Mouse (Mus musculus) heart, adult 2 months (tissue): ENCODE measurements at regions not wholly inside any gene's neighbourhood (a gene's known extent, or its start where the extent isn't known, plus 50 kb on each side); places are given as distances from the start of the nearest gene placed in this dataset.

Source experiments
- DNase-seq, 2 experiments: peaks; one replicate each; pipeline ENCODE4 v3.0.0; 2021
- H3K27ac ChIP-seq: fragments of 200-600 bp; 2 replicates; pipeline ENCODE4 v1.8.1; 2022
- H3K27me3 ChIP-seq: fragments of 200-500 bp; 2 replicates; pipeline ENCODE4 v1.6.1; 2012; ENCODE audit warnings: mild to moderate bottlenecking, low read length, inconsistent platforms, mixed read lengths; ENCODE audit not compliant: control insufficient read depth, insufficient read depth
- H3K36me3 ChIP-seq: fragments of 200-500 bp; 2 replicates; pipeline ENCODE4 v1.6.1; 2012; ENCODE audit warnings: low read length, inconsistent platforms; ENCODE audit not compliant: control insufficient read depth, insufficient read depth
- H3K4me1 ChIP-seq: fragments of 200-500 bp; 2 replicates; pipeline ENCODE4 v1.6.1; 2011; ENCODE audit warnings: low read length; ENCODE audit not compliant: control insufficient read depth, insufficient read depth
- H3K4me3 ChIP-seq: fragments of 200-600 bp; 2 replicates; pipeline ENCODE4 v1.8.1; 2022
- H3K79me2 ChIP-seq: fragments of 200-500 bp; replicated peaks from 2 replicates; pipeline ENCODE4 v1.6.1; 2012; ENCODE audit warnings: mild to moderate bottlenecking, inconsistent platforms, low read length, moderate library complexity, mixed read lengths; ENCODE audit not compliant: control insufficient read depth, insufficient read depth
- H3K9ac ChIP-seq: fragments of 200-500 bp; 2 replicates; pipeline ENCODE4 v1.6.1; 2012; ENCODE audit warnings: low read depth, mild to moderate bottlenecking, control low read depth, inconsistent platforms, low read length, mixed read lengths
- CTCF ChIP-seq: fragments of 200-600 bp; IDR thresholded peaks from 2 replicates; pipeline ENCODE4 v1.8.1; 2022; ENCODE audit warnings: antibody characterized with exemption, mild to moderate bottlenecking, moderate library complexity
- EP300 ChIP-seq: fragments of 200-500 bp; IDR thresholded peaks from 2 replicates; pipeline ENCODE4 v1.6.1; 2011; ENCODE audit warnings: low read depth, low read length, control low read depth; ENCODE audit not compliant: insufficient read depth
- POLR2A ChIP-seq: fragments of 200-500 bp; IDR thresholded peaks from 2 replicates; pipeline ENCODE4 v1.6.1; 2011; ENCODE audit warnings: mild to moderate bottlenecking, low read depth, low read length, control low read depth; ENCODE audit not compliant: insufficient read depth
- WGBS: fragments of 180-500 bp; shearing (Covaris S2); methylation state at CpG from one replicate; pipeline ENCODE4 v1.1.7; 2018; 5-methylcytosine and 5-hydroxymethylcytosine counted together
- intact Hi-C: fragments of 180-260 bp; cut with DNase I; formaldehyde crosslinking; loops from one replicate; pipeline ENCODE4 v1.15.1; 2025

GRCm38 (mm10) chr5:69663961-69664360 lies 71.8 kb upstream of the Gnpda2 start:
- no peak for TF ChIP-seq POLR2A
- TF ChIP-seq CTCF: no peak
- TF ChIP-seq EP300: no peak
- intact Hi-C loops: no loop called here
- DNase-seq: peak; percentile 17 to 28

More at GRCm38 (mm10) chr5:69663961-69664360, 71.8 kb upstream of the Gnpda2 start:
- WGBS: 30% methylated on average over 3 of the region's 3 CpGs
- no peaks in the 10 kb centered on the region for H3K36me3 ChIP-seq
- H3K4me1 ChIP-seq: no peaks in the 10 kb centered on the region
- H3K4me3 ChIP-seq: no peak overlapping the region
- no peaks in the 10 kb centered on the region for H3K79me2 ChIP-seq
- H3K9ac ChIP-seq: no peak overlapping the region
- no peaks in the 10 kb centered on the region for H3K27me3 ChIP-seq
- peak overlapping the region; percentile 43 for H3K27ac ChIP-seq
